Comparison of ENCODE assay signal across 21 mouse cellular contexts in the genomic region with DNA sequence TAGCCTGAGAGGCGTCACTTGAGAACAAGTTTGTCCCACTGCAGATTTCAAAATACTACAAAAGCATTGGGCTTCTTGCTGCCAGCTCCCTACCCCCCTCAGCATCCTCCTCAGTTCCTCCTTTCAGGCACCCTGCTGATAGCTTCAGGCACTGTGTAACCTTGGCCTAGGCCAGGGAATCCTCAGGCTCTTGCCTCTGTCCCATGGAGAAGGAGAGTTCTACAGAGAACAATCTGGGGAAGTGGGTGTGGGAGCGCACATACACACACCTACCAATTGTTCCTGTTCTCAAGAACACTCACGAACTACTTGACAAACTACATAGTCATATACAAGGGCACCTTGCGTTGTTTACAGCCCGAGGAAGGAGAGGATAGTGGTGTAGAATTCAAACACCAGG.
DNase-seq lines count a peak whose midpoint lies in the region; ATAC-seq and TF ChIP-seq lines count a peak whose summit lies in the region.
"Had no signal": no experiment of that assay in that cellular context is flagged by ENCODE, and none has a peak within 500 bp of the region (broad histone marks: within the 10 kb centered on the region; RNA-seq: fewer than 3 reads in every experiment).

No protein-coding gene starts in this region.

- H3K4me2 ChIP-seq in lung, postnatal 0 days (replicated peaks; ENCODE audit: low read depth, low read length): no peak overlapping the region
- H3K4me2 ChIP-seq: forebrain, embryonic 13.5 days; hindbrain, embryonic 12.5 days had no signal

- H3K9me3 ChIP-seq in heart, embryonic 10.5 days: no peaks in the 10 kb centered on the region
- H3K9me3 ChIP-seq in lung, postnatal 0 days (ENCODE audit: low read length): no peaks in the 10 kb centered on the region
- no peaks in the 10 kb centered on the region for H3K9me3 ChIP-seq in ES-E14 (ENCODE audit: control insufficient read depth, insufficient read depth, low read depth, low read length)
- H3K9me3 ChIP-seq: embryonic facial prominence, embryonic 10.5 days; forebrain, embryonic 13.5 days; hindbrain, embryonic 12.5 days had no signal

- no peak for TF ChIP-seq POLR2A in lung, adult 2 months (IDR thresholded peaks at IDR 0.05; ENCODE audit: borderline replicate concordance, extremely low read depth, low read depth, low read length)
- TF ChIP-seq POLR2A in cortical plate, adult 2 months (IDR thresholded peaks at IDR 0.05; ENCODE audit: extremely low read depth, insufficient read depth, low read length): no peak

- H3K4me1 ChIP-seq in heart, embryonic 10.5 days: peaks cover 23% of the 10 kb centered on the region
- H3K4me1 ChIP-seq in lung, postnatal 0 days (ENCODE audit: insufficient read depth, low read depth, low read length): no peaks in the 10 kb centered on the region
- H3K4me1 ChIP-seq in lung, adult 2 months (ENCODE audit: control insufficient read depth, insufficient read depth, low read length): peaks cover 5% of the 10 kb centered on the region
- no peaks in the 10 kb centered on the region; a peak in 1 of 4 replicates for H3K4me1 ChIP-seq in ES-E14 (ENCODE audit: control insufficient read depth in 2 of 2, insufficient read depth in 2 of 2, low read length in 2 of 2, poor library complexity in 1 of 2)
- H3K4me1 ChIP-seq in cortical plate, adult 2 months (ENCODE audit: control insufficient read depth, insufficient read depth, low read length): peaks cover 10% of the 10 kb centered on the region
- H3K4me1 ChIP-seq: embryonic facial prominence, embryonic 10.5 days; forebrain, embryonic 13.5 days; hindbrain, embryonic 12.5 days had no signal

- peak; percentile 38; the same call in 1 of the 2 replicates for ATAC-seq in lung, postnatal 0 days
- ATAC-seq: forebrain, embryonic 13.5 days; forebrain, postnatal 0 days; hindbrain, embryonic 16.5 days; inflammation-experienced regulatory T-cells, adult 6 months had no signal

- no peaks in the 10 kb centered on the region for H3K27me3 ChIP-seq in heart, embryonic 10.5 days (ENCODE audit: insufficient read depth, poor library complexity, severe bottlenecking)
- H3K27me3 ChIP-seq in lung, postnatal 0 days (replicated peaks; ENCODE audit: insufficient read depth, low read length): no peaks in the 10 kb centered on the region
- H3K27me3 ChIP-seq: CH12.LX; forebrain, embryonic 13.5 days; hindbrain, embryonic 12.5 days had no signal

- H3K9ac ChIP-seq in lung, postnatal 0 days (replicated peaks; ENCODE audit: low read depth): no peak overlapping the region
- H3K9ac ChIP-seq in ES-E14 (ENCODE audit: insufficient read depth, low read depth, low read length, poor library complexity, severe bottlenecking): no peak overlapping the region
- H3K9ac ChIP-seq: forebrain, embryonic 13.5 days; forebrain, postnatal 0 days; hindbrain, embryonic 12.5 days had no signal

- no peak for TF ChIP-seq CTCF in lung, postnatal 0 days (IDR thresholded peaks at IDR 0.05)
- TF ChIP-seq CTCF in lung, adult 2 months (IDR thresholded peaks at IDR 0.05; ENCODE audit: insufficient read depth, low read length): no peak
- TF ChIP-seq CTCF in cortical plate, adult 2 months (IDR thresholded peaks at IDR 0.05; ENCODE audit: extremely low read depth, insufficient read depth, low read length): no peak

- in situ Hi-C loops in ES-E14 (cut with MboI; ENCODE audit: low sequenced_read_pairs in 2 of 2, unreplicated experiment in 2 of 2): no loop called here

- no peak for TF ChIP-seq EP300 in lung, postnatal 0 days (IDR thresholded peaks at IDR 0.05)

- WGBS in heart, embryonic 10.5 days: 88% methylated on average over 5 of the region's 5 CpGs
- WGBS in lung, postnatal 0 days: 62% methylated on average over 5 of the region's 5 CpGs
- WGBS in lung, adult 2 months: 60% methylated on average over 5 of the region's 5 CpGs

- no peak overlapping the region for H3K27ac ChIP-seq in heart, embryonic 10.5 days
- no peak overlapping the region for H3K27ac ChIP-seq in lung, postnatal 0 days (ENCODE audit: low read length)
- H3K27ac ChIP-seq in ES-E14 (ENCODE audit: insufficient read depth, low read depth, low read length, poor library complexity, severe bottlenecking): no peak overlapping the region
- H3K27ac ChIP-seq in cortical plate, adult 2 months (ENCODE audit: insufficient read depth, low read length): peak overlapping the region; percentile 63; the same call in 1 of the 2 replicates
- H3K27ac ChIP-seq: embryonic facial prominence, embryonic 10.5 days; forebrain, embryonic 13.5 days; hindbrain, embryonic 12.5 days had no signal

- DNase-seq in heart, adult 11 months: peak; percentile 90
- no peak for DNase-seq in heart, embryonic 10.5 days (ENCODE audit: low spot score)
- no peak for DNase-seq in lung, postnatal 0 days (ENCODE audit: low spot score)
- DNase-seq in lung, adult 2 months: no peak
- peak; percentile 74 for DNase-seq in ES-E14 (ENCODE audit: low read depth, low spot score)
- DNase-seq in urinary bladder, postnatal 10 days (ENCODE audit: low spot score): no peak
- DNase-seq: adrenal gland, adult 8-10 months; adrenal gland, postnatal 36 days; cerebellum, adult 8-10 months; cerebellum, postnatal 25 days; forebrain, postnatal 0 days; heart, postnatal 10 days; heart, postnatal 4 days; kidney, adult 11 months had no signal

- H3K4me3 ChIP-seq in heart, embryonic 10.5 days: no peak overlapping the region
- no peak overlapping the region for H3K4me3 ChIP-seq in lung, postnatal 0 days (ENCODE audit: low read depth, low read length)
- H3K4me3 ChIP-seq in lung, adult 2 months (replicated peaks; ENCODE audit: extremely low read depth, low read depth, low read length): no peak overlapping the region
- H3K4me3 ChIP-seq in ES-E14 (ENCODE audit: insufficient read depth in 1 of 2, low read depth in 1 of 2, low read length in 2 of 2, poor library complexity in 1 of 2, severe bottlenecking in 1 of 2): no peak overlapping the region
- H3K4me3 ChIP-seq in cortical plate, adult 2 months (ENCODE audit: insufficient read depth, low read length): no peak overlapping the region
- H3K4me3 ChIP-seq: embryonic facial prominence, embryonic 10.5 days; forebrain, embryonic 13.5 days; hindbrain, embryonic 12.5 days had no signal

- H3K36me3 ChIP-seq in heart, embryonic 10.5 days: no peaks in the 10 kb centered on the region
- H3K36me3 ChIP-seq in lung, postnatal 0 days (ENCODE audit: insufficient read depth, low read length): no peaks in the 10 kb centered on the region
- H3K36me3 ChIP-seq in ES-E14 (ENCODE audit: control insufficient read depth, insufficient read depth, low read length, poor library complexity, severe bottlenecking): no peaks in the 10 kb centered on the region
- H3K36me3 ChIP-seq: embryonic facial prominence, embryonic 10.5 days; hindbrain, embryonic 12.5 days had no signal

TF ChIP-seq in ES-E14, 5 proteins besides CTCF, POLR2A, EP300 and RAD21:
- TF ChIP-seq ZC3H11A (IDR thresholded peaks at IDR 0.05; ENCODE audit: borderline replicate concordance, low read depth, low read length): no peak
- no peak for TF ChIP-seq ZNF384 (IDR thresholded peaks at IDR 0.05; ENCODE audit: low read depth, low read length)
- no peak for TF ChIP-seq HCFC1 (IDR thresholded peaks at IDR 0.05; ENCODE audit: borderline replicate concordance, insufficient read depth, low read length)
- TF ChIP-seq CHD2 (IDR thresholded peaks at IDR 0.05; ENCODE audit: low read depth, low read length): no peak
- no peak for TF ChIP-seq MAFK (IDR thresholded peaks at IDR 0.05; ENCODE audit: insufficient read depth, low read depth, low read length)

Comparison
In these comparisons a context has a peak if more than half of its experiments do, and no peak if none do; other contexts are left out.
1. DNase-seq: peak in heart, adult 11 months (single experiment) and ES-E14 (single experiment); none in heart, embryonic 10.5 days (single experiment), lung, postnatal 0 days (single experiment), lung, adult 2 months (single experiment) and urinary bladder, postnatal 10 days (single experiment).